ENCODE assay signal across 9 mouse cellular contexts in the genomic region with DNA sequence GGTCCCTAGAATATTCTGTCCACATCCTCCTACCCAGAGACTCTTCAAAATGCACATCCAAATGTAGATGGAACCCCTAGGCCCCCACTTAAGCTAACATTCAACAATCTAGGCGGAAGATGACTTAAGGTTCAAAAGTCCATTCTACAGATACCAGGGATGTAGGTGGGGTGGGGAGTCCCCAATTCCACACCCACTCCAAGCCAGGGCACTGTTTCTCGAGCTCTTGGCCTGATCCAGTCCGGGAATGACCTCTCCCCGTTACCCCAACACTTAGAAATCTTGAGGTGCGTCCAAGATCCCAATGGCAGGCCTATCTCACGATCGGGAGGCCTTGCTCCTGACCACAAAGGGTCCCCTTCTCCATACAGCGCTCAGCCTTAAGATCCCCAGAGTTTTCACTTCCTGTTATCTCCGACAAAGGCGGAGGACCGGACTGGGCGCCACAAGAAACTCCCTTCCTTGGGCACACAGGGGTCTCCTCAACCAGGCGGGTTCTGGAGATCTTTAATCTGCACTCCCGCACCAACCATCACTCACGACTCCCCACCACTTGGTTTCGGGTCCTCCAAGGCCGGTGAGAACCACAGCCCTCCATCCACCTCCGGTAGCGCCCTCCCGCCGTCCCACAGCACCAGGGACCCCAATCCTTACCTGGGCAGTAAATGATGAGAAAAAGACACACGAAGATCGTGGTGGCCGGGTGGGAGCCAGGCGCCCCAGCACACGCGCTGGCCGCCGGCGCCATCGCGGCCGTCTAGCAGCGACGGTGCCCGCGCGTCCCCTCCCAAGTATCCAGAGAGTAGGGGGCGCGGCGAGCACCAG. TPM values are rescaled to one million over a fixed set of nuclear protein-coding genes. Genes with fewer than 3 reads are reported as not detected.
DNase-seq lines count a peak whose midpoint lies in the region; ATAC-seq lines count a peak whose summit lies in the region.
"Had no signal": no experiment of that assay in that cellular context is flagged by ENCODE, and none has a peak within 500 bp of the region (broad histone marks: within the 10 kb centered on the region; RNA-seq: fewer than 3 reads in every experiment).

No protein-coding gene starts in this region.

- peaks cover 14% of the 10 kb centered on the region for H3K27me3 ChIP-seq in heart, embryonic 16.5 days (ENCODE audit: control insufficient read depth, insufficient read depth, low read length)
- peaks cover 15% of the 10 kb centered on the region for H3K27me3 ChIP-seq in lung, embryonic 16.5 days (ENCODE audit: control insufficient read depth, insufficient read depth, low read depth, low read length)

- 0 out of 2 replicates have a peak, but pooled peaks have one; percentile 3 for ATAC-seq in heart, embryonic 16.5 days (replicated peaks; ENCODE audit: extremely low read depth, insufficient read depth, low FRiP score)
- ATAC-seq in lung, embryonic 16.5 days (ENCODE audit: low read depth): peak; percentile 57

- 7% methylated on average over 41 of the region's 41 CpGs for WGBS in heart, embryonic 16.5 days
- 4% methylated on average over 41 of the region's 41 CpGs for WGBS in lung, embryonic 16.5 days

- H3K4me1 ChIP-seq in heart, embryonic 16.5 days (ENCODE audit: control insufficient read depth, insufficient read depth, low read length): peaks cover 5% of the 10 kb centered on the region; the same call in 1 of the 2 replicates
- peaks cover 6% of the 10 kb centered on the region for H3K4me1 ChIP-seq in lung, embryonic 16.5 days (replicated peaks; ENCODE audit: control insufficient read depth, insufficient read depth, low read length)

- H3K36me3 ChIP-seq in heart, embryonic 16.5 days (ENCODE audit: control insufficient read depth, insufficient read depth): no peaks in the 10 kb centered on the region
- 0 out of 2 replicates have a peak, but pooled peaks cover 3% of the 10 kb centered on the region for H3K36me3 ChIP-seq in lung, embryonic 16.5 days (ENCODE audit: control insufficient read depth, insufficient read depth, low read length)

- no peaks in the 10 kb centered on the region for H3K9me3 ChIP-seq in heart, embryonic 16.5 days (replicated peaks; ENCODE audit: control insufficient read depth, low read length)
- no peaks in the 10 kb centered on the region for H3K9me3 ChIP-seq in lung, embryonic 16.5 days (ENCODE audit: control insufficient read depth, low read length)

- H3K9ac ChIP-seq in heart, embryonic 16.5 days (ENCODE audit: low read length): peak overlapping the region; percentile 59
- peak overlapping the region; percentile 74 for H3K9ac ChIP-seq in lung, embryonic 16.5 days (ENCODE audit: low read length)

- intact Hi-C loops in left cerebral cortex, postnatal 14 days (cut with DNase I): loop anchor here (5.0 kb wide), 2 partner anchors 45 to 125 kb away; no protein-coding TSS in a partner anchor

- H3K4me2 ChIP-seq in heart, embryonic 16.5 days (ENCODE audit: low read depth, low read length): peak overlapping the region; percentile 60
- H3K4me2 ChIP-seq in lung, embryonic 16.5 days (ENCODE audit: low read depth, low read length): peak overlapping the region; percentile 65

- H3K4me3 ChIP-seq in heart, embryonic 16.5 days (ENCODE audit: low read length): peak overlapping the region; percentile 54
- H3K4me3 ChIP-seq in lung, embryonic 16.5 days (ENCODE audit: low read length): peak overlapping the region; percentile 62

- DNase-seq in adrenal gland, adult (ENCODE audit: inconsistent age in 2 of 2, low spot score in 1 of 2): peak; percentile 34 to 53
- DNase-seq in adrenal gland, postnatal 36 days: no peak
- DNase-seq in CD4-positive helper T cell, adult 2 months (ENCODE audit: low read depth, low spot score): peak; percentile 12
- no peak for DNase-seq in left cerebral cortex, postnatal 14 days (ENCODE audit: low spot score in 2 of 2)
- no peak for DNase-seq in urinary bladder, postnatal 10 days (ENCODE audit: low spot score)
- no peak for DNase-seq in spleen, postnatal 14 days (ENCODE audit: low spot score in 2 of 2)
- DNase-seq: cerebellum, adult 9-10 months had no signal

- H3K27ac ChIP-seq in heart, embryonic 16.5 days (ENCODE audit: low read length): no peak overlapping the region
- peak overlapping the region; percentile 96 for H3K27ac ChIP-seq in lung, embryonic 16.5 days (ENCODE audit: low read length)

RNA-seq across cellular contexts. Expression of gene Lsr, which starts 0.6 kb away (rescaled TPM):
- 10 to 100 TPM in 1 of 2 experiments, 1 to 10 TPM in 1; 6.1 to 14.6 TPM for total RNA-seq in adrenal gland, postnatal 36 days (2021)
- polyA plus RNA-seq in heart, embryonic 16.5 days (2015; fragmentation: Nextera tagmentation; extraction: Ambion mirVana): 10.8 and 14.5 TPM in 2 replicates
- 85.0 and 88.3 TPM in 2 replicates for polyA plus RNA-seq in lung, embryonic 16.5 days (2015; fragmentation: Nextera tagmentation; extraction: Ambion mirVana)
- 10 to 100 TPM; 11.9 to 13.0 TPM for total RNA-seq in left cerebral cortex, postnatal 14 days (2021)

RNA-seq across cellular contexts. Expression of gene Fam187b, which starts 1.0 kb away (rescaled TPM):
- total RNA-seq in adrenal gland, postnatal 36 days (2021): under 1 TPM; 0.30 to 0.96 TPM
- 0.70 and 0.90 TPM in 2 replicates for polyA plus RNA-seq in heart, embryonic 16.5 days (2015; fragmentation: Nextera tagmentation; extraction: Ambion mirVana)
- polyA plus RNA-seq in lung, embryonic 16.5 days (2015; fragmentation: Nextera tagmentation; extraction: Ambion mirVana): 6.5 and 7.5 TPM in 2 replicates
- total RNA-seq in left cerebral cortex, postnatal 14 days (2021): under 1 TPM; 0.18 to 0.27 TPM

RNA-seq across cellular contexts. Expression of gene Usf2, which starts 16.0 kb away (rescaled TPM):
- total RNA-seq in adrenal gland, postnatal 36 days (2021): 100 to 1,000 TPM; 112 to 141 TPM
- polyA plus RNA-seq in heart, embryonic 16.5 days (2015; fragmentation: Nextera tagmentation; extraction: Ambion mirVana): 15.5 and 16.6 TPM in 2 replicates
- polyA plus RNA-seq in lung, embryonic 16.5 days (2015; fragmentation: Nextera tagmentation; extraction: Ambion mirVana): 20.5 and 22.3 TPM in 2 replicates
- 100 to 1,000 TPM; 113 to 115 TPM for total RNA-seq in left cerebral cortex, postnatal 14 days (2021)

RNA-seq across cellular contexts. Expression of gene Hamp, which starts 28.8 kb away (rescaled TPM):
- total RNA-seq in adrenal gland, postnatal 36 days (2021): 10 to 100 TPM in 1 of 2 experiments, not detected in 1; 23.5 TPM
- not detected in 2 replicates for polyA plus RNA-seq in heart, embryonic 16.5 days (2015; fragmentation: Nextera tagmentation; extraction: Ambion mirVana)
- polyA plus RNA-seq in lung, embryonic 16.5 days (2015; fragmentation: Nextera tagmentation; extraction: Ambion mirVana): not detected in 2 replicates
- not detected for total RNA-seq in left cerebral cortex, postnatal 14 days (2021)

RNA-seq across cellular contexts. Expression of gene Hamp2, which starts 48.2 kb away (rescaled TPM):
- 10 to 100 TPM in 1 of 2 experiments, not detected in 1; 11.7 TPM for total RNA-seq in adrenal gland, postnatal 36 days (2021)
- polyA plus RNA-seq in heart, embryonic 16.5 days (2015; fragmentation: Nextera tagmentation; extraction: Ambion mirVana): not detected in 2 replicates
- polyA plus RNA-seq in lung, embryonic 16.5 days (2015; fragmentation: Nextera tagmentation; extraction: Ambion mirVana): not detected in 2 replicates
- not detected for total RNA-seq in left cerebral cortex, postnatal 14 days (2021)

Comparison
In these comparisons a context has a peak if more than half of its experiments do, and no peak if none do; other contexts are left out.
1. DNase-seq: peak in adrenal gland, adult (2 of 2) and CD4-positive helper T cell, adult 2 months (single experiment); none in adrenal gland, postnatal 36 days (0 of 2), left cerebral cortex, postnatal 14 days (0 of 2), urinary bladder, postnatal 10 days (single experiment) and spleen, postnatal 14 days (0 of 2).